Mouse (Mus musculus): Measurements from ENCODE around the gene Dync1li2. TPM values are rescaled to one million over a fixed set of nuclear protein-coding genes. Genes with fewer than 3 reads are reported as not detected.
A peak's percentile ranks its signal among the peaks of the same experiment; 100 is the strongest.

The Dync1li2 gene
- polyA plus RNA-seq, 1 experiment from 2014 or later, result 19.0 TPM

GRCm38 (mm10) chr8:104446016-104446415, 3.2 kb upstream of the Dync1li2 start:
- no peak for TF ChIP-seq CTCF (IDR thresholded peaks at IDR 0.05; ENCODE audit: low read depth)
- Histone ChIP-seq H3K27me3 (replicated peaks; ENCODE audit: control insufficient read depth, insufficient read depth, low read length) (no peaks in the 10 kb centered on the region), H3K9me3 (ENCODE audit: control insufficient read depth) (no peaks in the 10 kb centered on the region), H3K36me3 (ENCODE audit: control insufficient read depth, insufficient read depth) (no peaks in the 10 kb centered on the region), H3K27ac (ENCODE audit: low read depth, low read length) (no peak overlapping the region), H3K9ac (ENCODE audit: low read depth, low read length) (no peak overlapping the region), H3K4me2 (replicated peaks; ENCODE audit: low read depth) (no peak overlapping the region), H3K4me3 (ENCODE audit: low read depth, low read length) (no peak overlapping the region), H3K4me1 (replicated peaks; ENCODE audit: control insufficient read depth, insufficient read depth, low read length) (peaks cover 7% of the 10 kb centered on the region; the same call in 1 of the 2 replicates)
- ATAC-seq, result no peak
- 82% methylated on average over 3 of the region's 3 CpGs for WGBS

GRCm38 (mm10) chr8:104445248-104445647, 2.4 kb upstream of the Dync1li2 start:
- Histone ChIP-seq H3K4me2 (replicated peaks; ENCODE audit: low read depth) (no peak overlapping the region), H3K9me3 (ENCODE audit: control insufficient read depth) (no peaks in the 10 kb centered on the region), H3K9ac (ENCODE audit: low read depth, low read length) (no peak overlapping the region), H3K27me3 (replicated peaks; ENCODE audit: control insufficient read depth, insufficient read depth, low read length) (no peaks in the 10 kb centered on the region), H3K27ac (ENCODE audit: low read depth, low read length) (no peak overlapping the region), H3K4me3 (ENCODE audit: low read depth, low read length) (no peak overlapping the region), H3K4me1 (replicated peaks; ENCODE audit: control insufficient read depth, insufficient read depth, low read length) (peaks cover 9% of the 10 kb centered on the region; the same call in 1 of the 2 replicates), H3K36me3 (ENCODE audit: control insufficient read depth, insufficient read depth) (peaks cover 4% of the 10 kb centered on the region; the same call in 1 of the 2 replicates)
- TF ChIP-seq CTCF (IDR thresholded peaks at IDR 0.05; ENCODE audit: low read depth), result no peak
- 63% methylated on average over 6 of the region's 6 CpGs for WGBS
- no peak for ATAC-seq

GRCm38 (mm10) chr8:104443125-104443679, 355 bp upstream of the Dync1li2 start:
- TF ChIP-seq CTCF (IDR thresholded peaks at IDR 0.05; ENCODE audit: low read depth), result no peak
- Histone ChIP-seq H3K27ac (ENCODE audit: low read depth, low read length) (peak overlapping the region; percentile 85), H3K9me3 (ENCODE audit: control insufficient read depth) (no peaks in the 10 kb centered on the region), H3K4me3 (ENCODE audit: low read depth, low read length) (peak overlapping the region; percentile 93), H3K36me3 (ENCODE audit: control insufficient read depth, insufficient read depth) (peaks cover 23% of the 10 kb centered on the region), H3K4me2 (replicated peaks; ENCODE audit: low read depth) (peak overlapping the region; percentile 76; the same call in 1 of the 2 replicates), H3K9ac (ENCODE audit: low read depth, low read length) (peak overlapping the region; percentile 76; the same call in 1 of the 2 replicates), H3K27me3 (replicated peaks; ENCODE audit: control insufficient read depth, insufficient read depth, low read length) (no peaks in the 10 kb centered on the region), H3K4me1 (replicated peaks; ENCODE audit: control insufficient read depth, insufficient read depth, low read length) (peaks cover 9% of the 10 kb centered on the region; the same call in 1 of the 2 replicates)
- ATAC-seq, result 0 out of 2 replicates have a peak, but pooled peaks have one; percentile 3
- WGBS, result 64% methylated on average over 7 of the region's 7 CpGs

- peak overlapping the region; percentile 76 for H3K9ac ChIP-seq (ENCODE audit: low read depth, low read length)
- H3K27ac ChIP-seq (ENCODE audit: low read depth, low read length), result no peak overlapping the region
- ATAC-seq, result no peak
- H3K9me3 ChIP-seq (ENCODE audit: control insufficient read depth), result no peaks in the 10 kb centered on the region
- no peak for TF ChIP-seq CTCF (IDR thresholded peaks at IDR 0.05; ENCODE audit: low read depth)
- 47% methylated on average over 7 of the region's 7 CpGs for WGBS
- H3K27me3 ChIP-seq (replicated peaks; ENCODE audit: control insufficient read depth, insufficient read depth, low read length), result no peaks in the 10 kb centered on the region
- peak overlapping the region; percentile 93 for H3K4me3 ChIP-seq (ENCODE audit: low read depth, low read length)
- H3K4me1 ChIP-seq (replicated peaks; ENCODE audit: control insufficient read depth, insufficient read depth, low read length), result peaks cover 9% of the 10 kb centered on the region; the same call in 1 of the 2 replicates
- peaks cover 34% of the 10 kb centered on the region for H3K36me3 ChIP-seq (ENCODE audit: control insufficient read depth, insufficient read depth)
- H3K4me2 ChIP-seq (replicated peaks; ENCODE audit: low read depth), result peak overlapping the region; percentile 76
Measured at GRCm38 (mm10) chr8:104441613-104442012, 1.2 kb downstream of the Dync1li2 start.

- Histone ChIP-seq H3K9me3 (ENCODE audit: control insufficient read depth) (no peaks in the 10 kb centered on the region), H3K9ac (ENCODE audit: low read depth, low read length) (no peak overlapping the region), H3K27me3 (replicated peaks; ENCODE audit: control insufficient read depth, insufficient read depth, low read length) (no peaks in the 10 kb centered on the region), H3K27ac (ENCODE audit: low read depth, low read length) (no peak overlapping the region), H3K4me1 (replicated peaks; ENCODE audit: control insufficient read depth, insufficient read depth, low read length) (peaks cover 9% of the 10 kb centered on the region; the same call in 1 of the 2 replicates), H3K36me3 (ENCODE audit: control insufficient read depth, insufficient read depth) (peaks cover 51% of the 10 kb centered on the region), H3K4me2 (replicated peaks; ENCODE audit: low read depth) (no peak overlapping the region), H3K4me3 (ENCODE audit: low read depth, low read length) (no peak overlapping the region)
- TF ChIP-seq CTCF (IDR thresholded peaks at IDR 0.05; ENCODE audit: low read depth), result no peak
- ATAC-seq, result no peak
- WGBS, result 92% methylated on average over 8 of the region's 8 CpGs
Measured at GRCm38 (mm10) chr8:104439461-104439860, 3.4 kb downstream of the Dync1li2 start.

GRCm38 (mm10) chr8:104437494-104438135, 5.2 kb downstream of the Dync1li2 start:
- H3K36me3 ChIP-seq (ENCODE audit: control insufficient read depth, insufficient read depth), result peaks cover 63% of the 10 kb centered on the region
- H3K27me3 ChIP-seq (replicated peaks; ENCODE audit: control insufficient read depth, insufficient read depth, low read length), result no peaks in the 10 kb centered on the region
- no peaks in the 10 kb centered on the region for H3K9me3 ChIP-seq (ENCODE audit: control insufficient read depth)
- H3K4me2 ChIP-seq (replicated peaks; ENCODE audit: low read depth), result no peak overlapping the region
- no peak for TF ChIP-seq CTCF (IDR thresholded peaks at IDR 0.05; ENCODE audit: low read depth)
- no peak overlapping the region for H3K9ac ChIP-seq (ENCODE audit: low read depth, low read length)
- peaks cover 9% of the 10 kb centered on the region; the same call in 1 of the 2 replicates for H3K4me1 ChIP-seq (replicated peaks; ENCODE audit: control insufficient read depth, insufficient read depth, low read length)
- WGBS, result 89% methylated on average over 13 of the region's 13 CpGs
- no peak overlapping the region for H3K4me3 ChIP-seq (ENCODE audit: low read depth, low read length)
- no peak overlapping the region for H3K27ac ChIP-seq (ENCODE audit: low read depth, low read length)
- no peak for ATAC-seq

All from intestine, postnatal 0 days (tissue).